Mouse (Mus musculus) left cerebral cortex, postnatal 36 days (tissue): ENCODE measurements at regions not wholly inside any gene's neighbourhood (a gene's known extent, or its start where the extent isn't known, plus 50 kb on each side); places are given as distances from the start of the nearest gene placed in this dataset.
A peak's percentile ranks its signal among the peaks of the same experiment; 100 is the strongest.

Source experiments
- DNase-seq, 2 experiments: peaks; one replicate each; pipeline ENCODE4 v3.0.0; 2021 to 2022; ENCODE audit warnings: low spot score in 2 of 2, mixed read lengths in 1 of 2
- intact Hi-C: fragments of 180-260 bp; cut with DNase I; formaldehyde crosslinking; loops from one replicate; pipeline ENCODE4 v1.15.1; 2025

DNA sequence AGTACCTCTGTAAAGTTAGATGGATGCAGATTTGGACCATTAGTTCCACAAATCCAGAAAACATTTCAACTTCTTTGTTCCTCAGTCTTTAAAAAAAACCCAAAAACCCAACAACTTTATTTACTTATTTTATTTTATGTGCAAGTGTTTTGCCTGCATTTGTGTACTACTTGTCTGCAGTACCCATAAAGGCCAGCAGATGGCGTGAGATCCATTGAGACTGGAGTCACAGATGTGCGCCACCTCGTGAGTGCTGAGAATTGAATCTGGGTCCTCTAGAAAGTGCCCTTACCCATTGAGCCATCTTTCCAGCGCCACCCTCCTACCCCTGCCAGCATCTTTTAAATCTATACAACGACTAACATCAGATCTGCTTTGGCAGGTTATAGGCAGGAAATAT is 53.0 kb downstream of the Gm12689 start:
- intact Hi-C loops = no loop called here
- DNase-seq = no peak

- DNase-seq = no peak
- intact Hi-C loops = no loop called here
These were observed 57.5 kb downstream of the Gm12689 start for GRCm38 (mm10) chr4:99353122-99353774.

DNA sequence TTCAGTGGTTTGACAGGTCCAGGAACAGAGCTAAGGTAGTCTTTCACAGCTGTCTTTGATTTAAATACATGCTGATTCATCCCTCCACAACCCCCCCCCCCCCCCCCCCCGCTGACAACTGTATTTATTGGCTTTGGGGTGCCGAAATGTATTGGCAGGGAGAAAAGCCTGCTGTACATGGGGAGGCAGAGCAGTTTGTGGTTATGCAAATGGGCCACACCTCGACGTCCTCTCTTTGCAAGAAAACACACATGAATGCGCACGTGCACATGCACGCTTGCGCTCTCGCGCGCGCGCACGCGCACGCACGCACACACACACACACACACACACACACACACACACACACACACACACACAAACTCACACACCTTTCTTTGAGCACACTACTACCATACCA is 58.5 kb downstream of the Gm12689 start:
- peak; percentile 10 to 23 for DNase-seq
- intact Hi-C loops = no loop called here

DNA sequence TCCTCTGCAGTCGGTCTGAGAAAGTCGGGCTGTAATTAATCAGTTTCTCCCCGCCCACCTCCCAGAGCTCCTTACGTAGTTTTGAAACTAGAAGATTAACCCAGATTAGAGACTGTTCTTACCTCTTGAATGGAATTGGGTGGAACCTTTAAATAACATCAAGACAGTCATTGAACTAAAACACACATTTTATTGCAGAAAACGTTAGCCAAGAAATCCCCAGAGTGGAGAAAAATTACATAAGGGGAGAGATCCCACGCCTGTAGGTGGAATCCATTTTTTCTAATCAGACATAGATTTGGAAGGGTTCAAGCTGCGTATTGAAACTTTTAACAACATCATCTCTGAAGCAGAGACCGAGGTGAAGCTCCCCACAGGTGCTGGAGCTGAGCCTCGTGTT is 59.1 kb downstream of the Gm12689 start:
- no peak for DNase-seq
- intact Hi-C loops = no loop called here

DNA sequence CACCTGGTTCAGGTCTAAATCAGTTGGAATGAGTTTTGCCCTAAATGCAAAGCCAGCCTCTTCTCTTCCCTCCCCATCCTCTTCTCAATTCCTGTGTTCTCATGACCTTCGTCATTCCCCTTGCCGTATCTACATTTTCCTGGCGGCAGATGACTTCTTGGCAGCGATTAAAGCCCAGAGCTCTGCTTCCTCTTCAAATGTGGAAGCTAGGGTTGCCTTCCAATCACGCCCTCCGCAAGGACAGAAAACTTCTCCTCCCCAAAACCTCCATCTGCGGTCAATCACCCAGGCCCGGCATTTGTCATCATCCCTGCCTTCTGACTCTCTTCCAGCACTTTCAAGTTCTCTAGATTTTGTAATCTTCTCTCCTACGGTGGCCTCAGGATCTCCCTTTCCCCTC is 72.3 kb downstream of the Gm12689 start:
- intact Hi-C loops = no loop called here
- no peak for DNase-seq

- intact Hi-C loops = no loop called here
- no peak for DNase-seq
These were observed 75.5 kb downstream of the Gm12689 start for GRCm38 (mm10) chr4:99371162-99371561.

DNA sequence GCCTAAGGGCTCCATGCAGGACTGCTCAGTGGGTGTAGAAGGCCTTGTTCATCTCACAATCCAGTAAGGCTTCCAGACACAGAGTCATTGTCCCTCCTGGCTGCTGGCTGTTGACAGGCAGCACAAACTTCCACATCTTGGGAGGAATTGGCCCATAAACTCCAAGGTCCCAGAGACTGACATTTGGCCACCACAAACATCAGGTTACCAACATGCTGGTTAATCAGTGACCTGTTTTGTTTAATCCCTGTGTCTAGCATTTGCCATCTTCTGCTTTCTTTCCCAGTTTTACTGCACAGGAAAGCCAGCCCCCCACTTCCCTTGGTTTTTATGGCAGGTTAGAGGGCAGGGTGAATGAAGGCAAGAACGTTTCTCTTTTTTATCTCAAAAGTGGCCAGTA is 80.5 kb downstream of the Gm12689 start:
- DNase-seq = no peak
- intact Hi-C loops = no loop called here

GRCm38 (mm10) chr4:99376911-99377310 is 81.2 kb downstream of the Gm12689 start:
- DNase-seq = no peak
- intact Hi-C loops = no loop called here

- DNase-seq = no peak
- intact Hi-C loops = no loop called here
These were observed 84.3 kb downstream of the Gm12689 start for GRCm38 (mm10) chr4:99379983-99380382.

DNA sequence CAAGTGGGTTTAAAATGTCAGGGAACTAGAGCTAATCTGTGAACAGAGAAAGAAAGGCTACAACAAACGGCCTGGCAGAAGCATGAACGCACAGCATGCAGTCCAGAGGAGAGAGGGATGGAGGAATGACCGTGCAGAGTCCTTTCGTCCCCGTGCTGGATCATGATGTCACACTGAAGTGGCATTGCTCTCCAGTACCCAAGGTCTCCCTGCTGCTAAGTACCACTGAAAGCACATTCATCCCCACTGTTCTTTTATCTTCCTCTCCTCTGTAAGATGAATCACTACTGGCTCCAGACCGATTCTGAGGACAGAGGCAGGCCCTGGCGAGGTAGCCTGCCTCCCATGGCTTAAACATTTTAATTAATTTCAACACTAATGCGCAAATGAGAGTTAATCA is 89.7 kb downstream of the Gm12689 start:
- intact Hi-C loops = no loop called here
- no peak for DNase-seq

DNA sequence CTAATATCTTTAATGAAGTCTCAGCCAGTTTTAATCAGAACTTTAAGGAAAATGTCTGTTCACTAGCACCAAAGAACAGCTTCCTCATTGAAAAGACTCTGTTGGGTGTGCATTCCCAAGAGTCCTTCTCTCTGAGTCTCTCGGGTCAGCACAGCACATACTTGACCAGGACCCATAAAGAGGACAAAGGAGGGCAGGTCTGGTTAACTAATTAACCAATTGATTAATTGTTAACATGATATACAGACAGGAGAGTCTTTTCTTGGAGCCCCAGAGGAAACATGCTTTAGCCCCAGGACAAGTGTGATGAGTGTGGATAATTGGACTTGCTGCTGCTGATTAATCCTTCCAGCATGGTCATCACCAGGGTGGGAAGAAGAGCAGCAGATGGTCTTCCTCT is 93.7 kb downstream of the Gm12689 start:
- intact Hi-C loops = no loop called here
- no peak for DNase-seq

DNA sequence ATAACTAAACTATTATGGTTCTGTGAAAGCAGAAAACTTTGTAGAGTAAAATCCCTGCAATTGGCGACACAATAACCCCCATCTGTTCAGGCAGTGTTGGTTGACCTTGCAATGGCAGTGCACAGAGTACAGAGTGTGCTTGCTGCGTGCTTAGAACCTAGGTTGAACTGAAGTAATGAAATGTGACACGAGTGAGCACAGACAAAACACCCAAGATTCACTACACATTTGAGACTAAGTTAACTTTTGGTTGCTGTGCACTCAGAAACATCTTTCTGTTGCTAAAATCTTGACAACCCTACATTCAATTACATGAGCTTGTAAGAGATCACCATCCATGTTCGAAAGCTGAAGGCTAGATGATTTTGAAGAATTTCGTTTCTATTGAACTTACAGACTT is 97.3 kb downstream of the Gm12689 start:
- intact Hi-C loops = no loop called here
- DNase-seq = no peak

GRCm38 (mm10) chr4:99394244-99394643 is 98.5 kb downstream of the Gm12689 start:
- intact Hi-C loops = no loop called here
- DNase-seq = no peak

- intact Hi-C loops = no loop called here
- DNase-seq = no peak
These were observed 111.8 kb downstream of the Gm12689 start for GRCm38 (mm10) chr4:99407466-99407865.

- intact Hi-C loops = no loop called here
- no peak for DNase-seq
These were observed 127.7 kb downstream of the Gm12689 start for GRCm38 (mm10) chr4:99423449-99423848.

GRCm38 (mm10) chr4:99445077-99445754 is 149.5 kb downstream of the Gm12689 start:
- intact Hi-C loops = no loop called here

DNA sequence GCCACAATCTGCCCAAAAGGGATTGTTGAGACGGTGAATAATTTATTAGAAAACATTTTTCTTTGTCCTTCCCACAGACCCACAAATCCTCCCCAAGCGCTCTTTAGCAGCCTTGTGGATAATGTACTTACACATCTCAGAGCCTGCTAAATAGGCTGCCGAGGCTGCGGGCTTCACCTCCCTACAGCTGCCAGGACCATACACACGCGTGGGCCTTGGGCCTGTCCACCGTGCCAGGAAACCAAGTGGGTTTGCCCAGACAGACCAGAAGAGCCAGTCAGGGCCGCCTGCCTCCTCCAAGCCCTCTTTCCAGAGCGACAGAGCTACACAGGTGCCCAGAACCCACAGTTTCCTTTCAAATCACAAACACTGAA is 150.0 kb downstream of the Gm12689 start:
- DNase-seq = no peak
- intact Hi-C loops = no loop called here

More at GRCm38 (mm10) chr4:99445077-99445754, 149.5 kb downstream of the Gm12689 start:
- peak in 1 of 2 experiments; percentile 10 for DNase-seq

- intact Hi-C loops = no loop called here
- DNase-seq = no peak
These were observed 163.3 kb downstream of the Gm12689 start for GRCm38 (mm10) chr4:99458984-99459383.

DNA sequence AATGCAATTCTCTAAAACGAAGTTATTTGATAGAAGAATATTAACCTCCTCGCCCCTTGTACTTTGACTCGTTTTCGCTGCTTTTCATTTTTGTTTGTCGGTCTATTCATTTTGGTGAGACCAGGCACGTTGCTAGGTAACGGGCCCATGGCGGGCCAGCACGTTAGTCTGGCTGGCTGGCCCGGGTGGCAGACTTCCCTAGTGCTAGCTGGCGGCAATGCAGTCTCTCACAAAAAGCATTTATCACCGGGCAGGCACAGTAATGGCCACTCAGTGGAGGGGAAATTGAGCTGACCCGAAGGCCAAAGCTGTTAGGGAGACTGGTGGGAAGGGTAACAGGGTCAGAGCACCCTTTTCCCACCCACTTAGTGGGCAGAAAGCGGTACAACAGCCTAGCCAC is 163.7 kb downstream of the Gm12689 start:
- intact Hi-C loops = no loop called here
- DNase-seq = peak; percentile 45 to 50

DNA sequence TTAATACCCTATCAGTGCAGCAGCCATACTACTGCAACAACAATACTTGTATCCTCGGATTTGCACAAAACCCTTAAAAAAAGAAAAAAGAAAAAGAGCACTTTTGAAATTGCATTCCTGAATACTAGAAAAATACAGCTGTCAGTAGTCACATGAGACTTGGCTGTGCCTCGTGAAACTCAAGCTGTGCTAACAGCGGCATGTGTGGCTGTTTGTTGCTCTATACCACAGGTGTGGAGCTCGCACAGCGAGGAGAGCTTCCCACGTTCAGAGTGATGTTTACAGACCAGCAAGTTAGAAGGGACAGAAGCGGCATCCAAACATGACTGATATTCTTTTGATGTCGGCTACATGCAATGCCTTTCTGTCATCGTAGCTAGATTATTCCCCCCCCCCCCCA is 169.8 kb downstream of the Gm12689 start:
- DNase-seq = no peak
- intact Hi-C loops = no loop called here

- intact Hi-C loops = no loop called here
These were observed 180.1 kb downstream of the Gm12689 start for GRCm38 (mm10) chr4:99475701-99476218.

More at GRCm38 (mm10) chr4:99475701-99476218, 180.1 kb downstream of the Gm12689 start:
- no peak for DNase-seq
